Mouse (Mus musculus): Measurements from ENCODE around the gene Dcaf1. TPM values are rescaled to one million over a fixed set of nuclear protein-coding genes. Genes with fewer than 3 reads are reported as not detected.

The Dcaf1 gene
- polyA plus RNA-seq, 1 experiment from 2014 or later = 21.8 TPM

- H3K36me3 ChIP-seq = no peaks in the 10 kb centered on the region
- WGBS = 9% methylated on average over 1 of the region's 1 CpGs
- no peak overlapping the region for H3K9ac ChIP-seq
Observed at GRCm38 (mm10) chr9:106913759-106914158, 92.1 kb downstream of the Dcaf1 start.

GRCm38 (mm10) chr9:106914878-106915277 is 93.2 kb downstream of the Dcaf1 start:
- no peak for ATAC-seq (ENCODE audit: insufficient number of reproducible peaks, insufficient read depth, low FRiP score, low TSS enrichment)
- H3K4me2 ChIP-seq (replicated peaks) = no peak overlapping the region
- H3K4me1 ChIP-seq = peaks cover 6% of the 10 kb centered on the region; the same call in 1 of the 2 replicates
- 87% methylated on average over 6 of the region's 6 CpGs for WGBS
- no peaks in the 10 kb centered on the region for H3K27me3 ChIP-seq
- H3K4me3 ChIP-seq = no peak overlapping the region
- H3K9me3 ChIP-seq = no peaks in the 10 kb centered on the region
- H3K27ac ChIP-seq = no peak overlapping the region
- H3K9ac ChIP-seq = no peak overlapping the region
- H3K36me3 ChIP-seq = no peaks in the 10 kb centered on the region

More at GRCm38 (mm10) chr9:106913759-106914158, 92.1 kb downstream of the Dcaf1 start:
- Histone ChIP-seq H3K27me3 (no peaks in the 10 kb centered on the region), H3K4me3 (no peak overlapping the region), H3K9me3 (no peaks in the 10 kb centered on the region), H3K4me2 (replicated peaks) (no peak overlapping the region), H3K4me1 (peaks cover 10% of the 10 kb centered on the region), H3K27ac (no peak overlapping the region)
- no peak for ATAC-seq (ENCODE audit: insufficient number of reproducible peaks, insufficient read depth, low FRiP score, low TSS enrichment)

Other genes starting within 250 kb of the Dcaf1 start
- gene Iqcf6, start 195.3 kb upstream of the Dcaf1 start, polyA plus RNA-seq (2016; fragmentation: Nextera tagmentation; extraction: Ambion mirVana) = not detected in 2 replicates
- gene Grm2, start 165.8 kb upstream of the Dcaf1 start, polyA plus RNA-seq (2016; fragmentation: Nextera tagmentation; extraction: Ambion mirVana) = 0.93 and 2.0 TPM in 2 replicates
- 46.0 and 47.3 TPM in 2 replicates for gene Tex264, start 135.9 kb upstream of the Dcaf1 start, polyA plus RNA-seq (2016; fragmentation: Nextera tagmentation; extraction: Ambion mirVana)
- gene Rad54l2, start 32.7 kb upstream of the Dcaf1 start, polyA plus RNA-seq (2016; fragmentation: Nextera tagmentation; extraction: Ambion mirVana) = 9.7 and 11.3 TPM in 2 replicates
- gene Rbm15b, start 65.6 kb downstream of the Dcaf1 start, polyA plus RNA-seq (2016; fragmentation: Nextera tagmentation; extraction: Ambion mirVana) = 27.2 and 27.9 TPM in 2 replicates
- 239 and 261 TPM in 2 replicates for gene Manf, start 70.1 kb downstream of the Dcaf1 start, polyA plus RNA-seq (2016; fragmentation: Nextera tagmentation; extraction: Ambion mirVana)

All from embryonic facial prominence, embryonic 12.5 days (tissue).